Comparison of ENCODE assay signal across 8 mouse cellular contexts in the genomic region with DNA sequence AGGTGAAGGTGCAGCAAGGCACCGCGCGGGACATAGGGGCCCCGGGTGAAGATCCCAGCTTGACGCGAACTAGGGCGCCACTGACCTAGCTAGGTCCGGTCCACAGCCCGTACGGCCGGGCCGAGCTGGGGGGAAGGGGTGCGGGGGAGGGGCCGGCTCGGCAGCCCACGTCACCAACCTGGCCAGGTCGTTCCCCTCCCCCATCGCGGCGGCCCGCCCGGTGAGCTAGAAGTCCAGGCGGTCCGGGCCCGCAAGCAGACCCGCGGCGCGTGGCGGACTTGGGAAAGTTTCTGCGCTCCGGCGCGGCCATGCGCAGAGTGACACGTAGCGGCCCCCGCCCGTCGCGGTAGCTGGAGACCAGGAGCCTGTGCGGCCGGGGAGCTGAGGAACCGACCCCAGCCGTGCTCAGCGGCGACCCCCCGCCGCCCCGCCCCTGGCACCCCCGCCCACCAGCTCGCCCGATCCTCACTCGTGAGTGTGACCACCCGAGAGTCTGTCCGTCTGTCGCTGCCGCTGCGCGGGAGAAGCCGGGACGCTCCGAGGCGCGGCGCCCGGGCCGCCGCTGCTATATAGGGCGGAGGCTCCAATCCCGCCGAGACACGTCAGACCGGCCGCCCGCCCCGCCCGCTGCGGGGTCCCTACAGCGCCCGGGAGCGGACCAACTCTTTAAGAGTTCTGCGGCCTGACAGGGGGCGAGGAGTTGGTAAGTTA. TPM values are rescaled to one million over a fixed set of nuclear protein-coding genes. Genes with fewer than 3 reads are reported as not detected.
DNase-seq lines count a peak whose midpoint lies in the region; ATAC-seq and TF ChIP-seq lines count a peak whose summit lies in the region.

No protein-coding gene starts in this region.

- peak overlapping the region; percentile 77 to 95 for H3K4me3 ChIP-seq in ES-E14 (ENCODE audit: insufficient read depth in 1 of 2, low read depth in 1 of 2, low read length in 2 of 2, poor library complexity in 1 of 2, severe bottlenecking in 1 of 2)
- H3K4me3 ChIP-seq in forebrain, embryonic 16.5 days (replicated peaks; ENCODE audit: low read length): peak overlapping the region; percentile 83
- H3K4me3 ChIP-seq in lung, embryonic 15.5 days: peak overlapping the region; percentile 81
- H3K4me3 ChIP-seq in olfactory bulb, adult 2 months (ENCODE audit: insufficient read depth, low read depth, low read length): peak overlapping the region; percentile 92
- peak overlapping the region; percentile 83 for H3K4me3 ChIP-seq in thymus, adult 2 months (ENCODE audit: control insufficient read depth, insufficient read depth, low read length)

- peak overlapping the region; percentile 99 for H3K4me2 ChIP-seq in forebrain, embryonic 16.5 days (ENCODE audit: low read length)
- H3K4me2 ChIP-seq in lung, embryonic 15.5 days: peak overlapping the region; percentile 63

- H3K9ac ChIP-seq in ES-E14 (ENCODE audit: insufficient read depth, low read depth, low read length, poor library complexity, severe bottlenecking): peak overlapping the region; percentile 81
- H3K9ac ChIP-seq in forebrain, embryonic 16.5 days (replicated peaks; ENCODE audit: low read depth, low read length): peak overlapping the region; percentile 83
- peak overlapping the region; percentile 83 for H3K9ac ChIP-seq in lung, embryonic 15.5 days

- H3K36me3 ChIP-seq in ES-E14 (ENCODE audit: control insufficient read depth, insufficient read depth, low read length, poor library complexity, severe bottlenecking): peaks cover 5% of the 10 kb centered on the region
- H3K36me3 ChIP-seq in forebrain, embryonic 16.5 days (ENCODE audit: control insufficient read depth, insufficient read depth): no peaks in the 10 kb centered on the region
- H3K36me3 ChIP-seq in lung, embryonic 15.5 days: peaks cover 17% of the 10 kb centered on the region
- peaks cover 4% of the 10 kb centered on the region; the same call in 1 of the 2 replicates for H3K36me3 ChIP-seq in thymus, adult 2 months (ENCODE audit: control insufficient read depth, insufficient read depth, low read length)

- H3K27me3 ChIP-seq in forebrain, embryonic 16.5 days (replicated peaks; ENCODE audit: control insufficient read depth, insufficient read depth, low read length): no peaks in the 10 kb centered on the region
- H3K27me3 ChIP-seq in lung, embryonic 15.5 days: no peaks in the 10 kb centered on the region
- H3K27me3 ChIP-seq in thymus, adult 2 months (ENCODE audit: control insufficient read depth, insufficient read depth, low read length): no peaks in the 10 kb centered on the region

- peaks cover 0 to 6% of the 10 kb centered on the region in 2 experiments; a peak in 2 of 4 replicates for H3K4me1 ChIP-seq in ES-E14 (ENCODE audit: control insufficient read depth in 2 of 2, insufficient read depth in 2 of 2, low read length in 2 of 2, poor library complexity in 1 of 2)
- peaks cover 11% of the 10 kb centered on the region for H3K4me1 ChIP-seq in forebrain, embryonic 16.5 days (replicated peaks; ENCODE audit: control insufficient read depth, insufficient read depth, low read length)
- peaks cover 24% of the 10 kb centered on the region for H3K4me1 ChIP-seq in lung, embryonic 15.5 days
- peaks cover 6% of the 10 kb centered on the region for H3K4me1 ChIP-seq in olfactory bulb, adult 2 months (ENCODE audit: control insufficient read depth, insufficient read depth, low read length)
- peaks cover 6% of the 10 kb centered on the region for H3K4me1 ChIP-seq in thymus, adult 2 months (replicated peaks; ENCODE audit: control insufficient read depth, insufficient read depth, low read length)

- H3K9me3 ChIP-seq in ES-E14 (ENCODE audit: control insufficient read depth, insufficient read depth, low read depth, low read length): no peaks in the 10 kb centered on the region
- no peaks in the 10 kb centered on the region for H3K9me3 ChIP-seq in forebrain, embryonic 16.5 days (ENCODE audit: control insufficient read depth, low read length)
- no peaks in the 10 kb centered on the region for H3K9me3 ChIP-seq in lung, embryonic 15.5 days

- peak; percentile 26 for DNase-seq in ES-E14 (ENCODE audit: low read depth, low spot score)
- DNase-seq in cerebellum, adult 11-12 months: peak; percentile 59
- peak; percentile 88 for DNase-seq in heart, postnatal 4 days
- DNase-seq in layer of hippocampus, adult 8-10 months (ENCODE audit: low spot score in 2 of 2): peak; percentile 23 to 34
- DNase-seq in thymus, adult 2 months: peak; percentile 79

- under 1% methylated on average over 82 of the region's 84 CpGs for WGBS in forebrain, embryonic 16.5 days
- WGBS in lung, embryonic 15.5 days: 2% methylated on average over 71 of the region's 84 CpGs
- under 1% methylated on average over 84 of the region's 84 CpGs for WGBS in olfactory bulb, adult 2 months
- WGBS in thymus, adult 2 months: under 1% methylated on average over 83 of the region's 84 CpGs

- no peak for TF ChIP-seq CTCF in olfactory bulb, adult 2 months (IDR thresholded peaks at IDR 0.05; ENCODE audit: insufficient read depth, low read depth, low read length)
- no peak for TF ChIP-seq CTCF in thymus, adult 2 months (IDR thresholded peaks at IDR 0.05; ENCODE audit: borderline replicate concordance, control insufficient read depth, extremely low read depth, insufficient read depth, low read length, poor library complexity)

- no peak overlapping the region for H3K27ac ChIP-seq in ES-E14 (ENCODE audit: insufficient read depth, low read depth, low read length, poor library complexity, severe bottlenecking)
- peak overlapping the region; percentile 67 for H3K27ac ChIP-seq in forebrain, embryonic 16.5 days (ENCODE audit: low read length)
- peak overlapping the region; percentile 96 for H3K27ac ChIP-seq in lung, embryonic 15.5 days
- H3K27ac ChIP-seq in olfactory bulb, adult 2 months (ENCODE audit: insufficient read depth, low read depth, low read length): peak overlapping the region; percentile 34; the same call in 1 of the 2 replicates
- H3K27ac ChIP-seq in thymus, adult 2 months (ENCODE audit: control insufficient read depth, insufficient read depth, low read length): peak overlapping the region; percentile 14; the same call in 1 of the 2 replicates

- TF ChIP-seq POLR2A in olfactory bulb, adult 2 months (IDR thresholded peaks at IDR 0.05; ENCODE audit: insufficient read depth, low read depth, low read length): 0 out of 2 replicates have a peak, but pooled peaks have one; percentile 22
- peak; percentile 77; the same call in 1 of the 2 replicates for TF ChIP-seq POLR2A in thymus, adult 2 months (IDR thresholded peaks at IDR 0.05; ENCODE audit: control insufficient read depth, extremely low read depth, insufficient read depth, low read length, poor library complexity)

- ATAC-seq in forebrain, embryonic 16.5 days: peak; percentile 94
- peak; percentile 94 for ATAC-seq in lung, embryonic 15.5 days (ENCODE audit: borderline replicate concordance, extremely low read depth, low FRiP score, low TSS enrichment)

- in situ Hi-C loops in ES-E14 (cut with MboI; ENCODE audit: low sequenced_read_pairs in 2 of 2, unreplicated experiment in 2 of 2): no loop called here

TF ChIP-seq in ES-E14, 5 proteins besides CTCF, POLR2A, EP300 and RAD21:
- no peak for TF ChIP-seq CHD2 (IDR thresholded peaks at IDR 0.05; ENCODE audit: low read depth, low read length)
- no peak for TF ChIP-seq ZC3H11A (IDR thresholded peaks at IDR 0.05; ENCODE audit: borderline replicate concordance, low read depth, low read length)
- TF ChIP-seq MAFK (IDR thresholded peaks at IDR 0.05; ENCODE audit: insufficient read depth, low read depth, low read length): no peak
- TF ChIP-seq HCFC1 (IDR thresholded peaks at IDR 0.05; ENCODE audit: borderline replicate concordance, insufficient read depth, low read length): no peak
- TF ChIP-seq ZNF384 (IDR thresholded peaks at IDR 0.05; ENCODE audit: low read depth, low read length): no peak

RNA-seq across cellular contexts. Expression of a gene that starts 33.3 kb away (rescaled TPM):
- total RNA-seq in ES-E14 (2012; rRNA removed): 85.7 and 147 TPM in 2 replicates
- polyA plus RNA-seq in forebrain, embryonic 16.5 days (2015; fragmentation: Nextera tagmentation; extraction: Ambion mirVana): 61.6 and 62.8 TPM in 2 replicates
- 100 to 1,000 TPM; 317 to 330 TPM for total RNA-seq in heart, postnatal 4 days (2021)
- total RNA-seq in layer of hippocampus, adult 8-10 months (2022): 100 to 1,000 TPM; 144 to 186 (median 160) TPM
- 158 and 159 TPM in 2 replicates for polyA plus RNA-seq in lung, embryonic 15.5 days (2015; fragmentation: Nextera tagmentation; extraction: Ambion mirVana)
- 122 TPM in 1 of 2 replicates, not detected in the other for polyA plus RNA-seq in olfactory bulb, adult 2 months (2012; ENCODE audit: insufficient read depth, insufficient read length, low replicate concordance, missing spikeins)
- 52.3 and 53.4 TPM in 2 replicates for polyA plus RNA-seq in thymus, adult 2 months (2012; rRNA removed)

Comparison
In these comparisons a context has a peak if more than half of its experiments do, and no peak if none do; other contexts are left out.
1. DNase-seq: peak in every context shown above with its lines; median percentile 88 in heart, postnatal 4 days; 79 in thymus, adult 2 months; 59 in cerebellum, adult 11-12 months; 28 in layer of hippocampus, adult 8-10 months; 26 in ES-E14.